Mouse (Mus musculus) stomach, embryonic 15.5 days (tissue): ENCODE results near the gene Stox2. TPM values are rescaled to one million over a fixed set of nuclear protein-coding genes. Genes with fewer than 3 reads are reported as not detected.
A peak's percentile ranks its signal among the peaks of the same experiment; 100 is the strongest.

Source experiments
- ATAC-seq: fragments of 200-750 bp; cut with Nextera tagmentation; 2 replicates; pipeline ENCODE4 v1.8.0; 2017; ENCODE audit warnings: low read depth, moderate number of reproducible peaks, moderate TSS enrichment; ENCODE audit not compliant: insufficient read depth, low FRiP score
- H3K27ac ChIP-seq: fragments of 300-500 bp; sonication (generic); 2 replicates; pipeline ENCODE4 v1.5.1; 2015; ENCODE audit warnings: mild to moderate bottlenecking, inconsistent platforms
- H3K27me3 ChIP-seq: fragments of 300-500 bp; sonication (generic); replicated peaks from 2 replicates; pipeline ENCODE4 v1.6.1; 2015; ENCODE audit warnings: inconsistent platforms
- H3K36me3 ChIP-seq: fragments of 300-500 bp; sonication (generic); 2 replicates; pipeline ENCODE4 v1.6.1; 2015; ENCODE audit warnings: inconsistent platforms
- H3K4me1 ChIP-seq: fragments of 300-500 bp; sonication (generic); 2 replicates; pipeline ENCODE4 v1.6.1; 2015; ENCODE audit warnings: inconsistent platforms
- H3K4me2 ChIP-seq: fragments of 300-500 bp; sonication (generic); 2 replicates; pipeline ENCODE4 v1.6.1; 2015; ENCODE audit warnings: mild to moderate bottlenecking, inconsistent platforms
- H3K4me3 ChIP-seq: fragments of 300-500 bp; sonication (generic); replicated peaks from 2 replicates; pipeline ENCODE4 v1.5.1; 2015; ENCODE audit warnings: inconsistent platforms
- H3K9ac ChIP-seq: fragments of 300-500 bp; sonication (generic); 2 replicates; pipeline ENCODE4 v1.6.1; 2015; ENCODE audit warnings: inconsistent platforms
- H3K9me3 ChIP-seq: fragments of 300-500 bp; sonication (generic); 2 replicates; pipeline ENCODE4 v1.6.1; 2016; ENCODE audit warnings: inconsistent platforms
- WGBS: fragments of 180-500 bp; shearing (Covaris S2); methylation state at CpG from one replicate; pipeline ENCODE4 v1.1.7; 2015; 5-methylcytosine and 5-hydroxymethylcytosine counted together
- polyA plus RNA-seq: library from polyadenylated mRNA; unstranded; fragments of >200 nt; fragmentation: Nextera tagmentation; extraction: Ambion mirVana; gene quantifications from 2 replicates; pipeline ENCODE4 v1.2.1, GENCODE M21; 2015

The Stox2 gene
- polyA plus RNA-seq, 1 experiment from 2014 or later: 11.6 TPM

DNA sequence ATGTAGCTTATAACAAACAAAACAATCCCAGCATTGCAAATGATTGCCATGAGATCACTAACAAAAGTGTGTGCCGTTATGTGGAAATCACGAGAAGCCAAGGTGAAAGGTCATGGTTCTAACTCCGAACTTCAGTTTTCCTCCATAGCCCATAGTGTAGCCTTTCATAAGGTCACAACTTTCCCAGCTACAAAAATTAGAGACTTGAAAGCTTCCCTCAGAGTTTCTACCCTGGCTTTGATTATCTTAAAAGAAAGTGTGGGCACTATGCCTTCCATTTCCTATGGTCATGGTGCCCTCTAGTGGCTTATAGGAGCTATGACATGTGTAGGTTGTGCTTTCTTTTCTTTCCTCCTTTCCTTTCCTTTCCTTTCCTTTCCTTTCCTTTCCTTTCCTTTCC is 74.6 kb downstream of the Stox2 start:
- Histone ChIP-seq H3K27me3 (no peaks in the 10 kb centered on the region), H3K9me3 (no peaks in the 10 kb centered on the region), H3K4me2 (no peak overlapping the region), H3K9ac (no peak overlapping the region), H3K27ac (no peak overlapping the region), H3K4me1 (peaks cover 11% of the 10 kb centered on the region; the same call in 1 of the 2 replicates), H3K4me3 (no peak overlapping the region), H3K36me3 (no peaks in the 10 kb centered on the region)
- WGBS: 42% methylated on average over 3 of the region's 3 CpGs
- ATAC-seq: no peak

DNA sequence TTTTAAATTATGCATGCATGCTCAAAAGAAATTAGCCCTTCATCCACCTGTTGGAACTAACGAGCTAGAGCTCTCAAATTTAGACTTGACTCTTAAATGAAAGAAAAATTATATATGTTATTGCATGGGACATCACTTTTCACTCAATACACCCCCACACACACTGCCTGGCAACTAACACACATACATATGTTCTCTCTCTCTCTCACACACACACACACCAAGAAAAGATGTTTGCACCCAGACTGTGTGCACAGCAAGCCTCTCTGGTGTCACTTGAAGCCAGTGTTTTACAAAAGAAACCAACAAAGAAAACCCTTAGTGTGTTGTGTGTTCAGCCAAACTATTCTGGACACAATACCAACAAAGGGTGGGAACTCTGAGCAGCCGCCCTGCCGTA is 75.1 kb downstream of the Stox2 start:
- H3K9ac ChIP-seq: no peak overlapping the region
- WGBS: 88% methylated on average over 3 of the region's 3 CpGs
- no peaks in the 10 kb centered on the region for H3K9me3 ChIP-seq
- ATAC-seq: no peak
- H3K4me3 ChIP-seq: no peak overlapping the region
- no peak overlapping the region for H3K27ac ChIP-seq
- no peak overlapping the region for H3K4me2 ChIP-seq
- H3K36me3 ChIP-seq: no peaks in the 10 kb centered on the region
- H3K4me1 ChIP-seq: peaks cover 11% of the 10 kb centered on the region; the same call in 1 of the 2 replicates
- no peaks in the 10 kb centered on the region for H3K27me3 ChIP-seq

DNA sequence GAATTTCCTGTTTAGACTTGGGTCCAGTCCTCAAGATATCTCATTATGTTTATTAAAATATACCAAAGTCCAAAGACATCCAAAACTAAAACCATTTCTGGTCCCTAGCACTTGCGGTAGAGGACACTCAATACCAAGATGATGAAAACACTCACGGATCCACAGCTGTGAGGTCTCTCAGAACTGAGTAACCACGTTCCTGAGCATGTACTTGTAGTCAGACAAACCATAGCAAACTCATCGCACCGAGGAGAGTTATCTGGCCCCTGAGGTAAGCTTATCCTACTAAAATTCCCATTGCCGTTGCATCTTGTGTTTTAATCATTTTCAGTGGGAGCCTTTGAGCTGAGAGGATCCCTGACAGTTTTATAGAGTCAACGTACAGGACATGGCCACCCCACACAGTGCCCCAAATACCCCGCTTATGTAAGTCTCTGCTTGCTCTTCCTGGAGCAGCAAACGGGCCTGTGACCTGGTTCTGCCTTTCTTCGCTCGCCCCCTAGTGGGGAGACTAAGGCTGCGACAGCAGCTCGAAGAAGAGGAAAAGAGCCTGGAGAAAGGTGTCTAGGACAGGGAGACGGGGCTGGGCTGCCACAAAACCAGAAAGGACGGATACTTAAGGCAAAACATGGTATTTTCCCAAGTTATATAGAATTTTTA is 75.6 kb downstream of the Stox2 start:
- Histone ChIP-seq H3K27me3 (no peaks in the 10 kb centered on the region), H3K9ac (no peak overlapping the region), H3K27ac (no peak overlapping the region), H3K4me2 (no peak overlapping the region), H3K4me1 (peaks cover 11% of the 10 kb centered on the region; the same call in 1 of the 2 replicates), H3K4me3 (no peak overlapping the region), H3K9me3 (no peaks in the 10 kb centered on the region), H3K36me3 (no peaks in the 10 kb centered on the region)
- WGBS: 26% methylated on average over 15 of the region's 15 CpGs
- ATAC-seq: no peak; the same call in 1 of the 2 replicates

DNA sequence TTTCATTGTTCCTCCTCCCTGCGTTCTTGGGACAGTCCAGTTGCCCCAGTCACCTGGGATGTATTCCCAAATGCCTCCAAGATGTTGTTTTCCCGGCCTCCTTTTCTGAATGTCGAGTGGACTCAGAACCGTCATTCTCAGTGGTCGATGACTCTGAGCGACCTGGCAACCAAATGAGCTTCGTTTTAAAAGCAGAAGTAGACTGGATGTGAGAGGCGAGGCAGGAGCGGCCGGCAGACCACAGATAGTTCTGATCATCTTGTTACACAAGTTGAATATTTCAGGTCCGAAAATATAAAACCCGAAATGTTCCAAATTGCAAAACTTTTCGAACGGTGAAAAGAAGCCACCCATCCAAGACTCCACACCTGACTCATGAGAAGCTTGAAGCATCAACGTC is 76.2 kb downstream of the Stox2 start:
- no peak overlapping the region for H3K9ac ChIP-seq
- no peaks in the 10 kb centered on the region for H3K9me3 ChIP-seq
- peaks cover 11% of the 10 kb centered on the region; the same call in 1 of the 2 replicates for H3K4me1 ChIP-seq
- no peak for ATAC-seq
- WGBS: 91% methylated on average over 15 of the region's 15 CpGs
- H3K27ac ChIP-seq: no peak overlapping the region
- H3K36me3 ChIP-seq: no peaks in the 10 kb centered on the region
- H3K4me2 ChIP-seq: no peak overlapping the region
- no peak overlapping the region for H3K4me3 ChIP-seq
- H3K27me3 ChIP-seq: no peaks in the 10 kb centered on the region

DNA sequence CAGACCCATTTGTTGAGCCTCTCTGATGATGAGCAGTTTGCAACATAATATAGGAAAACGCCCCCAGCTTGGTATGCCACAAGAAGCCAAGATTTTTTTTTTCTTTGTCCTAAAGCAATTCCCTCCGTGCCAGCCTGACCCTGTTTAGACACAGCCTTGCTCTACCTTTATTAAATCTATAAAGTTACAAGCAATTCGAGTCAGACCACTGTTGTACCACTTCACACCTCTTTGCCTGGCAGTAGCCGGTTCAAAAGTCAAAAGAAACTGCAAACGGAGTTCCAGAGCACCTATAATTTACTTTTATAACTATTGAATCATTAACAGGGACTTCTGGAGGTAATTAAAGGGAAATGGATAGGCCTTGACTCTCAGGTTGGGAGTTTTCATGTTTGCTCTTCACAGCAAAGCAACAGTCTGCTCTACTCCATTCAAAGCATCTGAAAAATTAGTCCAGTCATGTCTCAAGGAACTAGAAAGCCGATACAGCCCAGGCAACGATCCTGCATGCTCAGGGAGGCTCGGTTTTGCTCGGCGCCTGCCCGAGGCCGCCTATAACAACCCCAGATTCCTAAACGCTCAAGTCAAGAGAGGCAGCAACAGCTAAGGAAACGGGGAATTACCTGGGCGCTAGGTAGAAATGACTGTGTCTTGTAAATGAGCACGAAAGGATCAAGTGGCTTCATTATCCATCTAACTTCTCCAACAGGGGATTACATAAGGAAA is 77.0 kb downstream of the Stox2 start:
- Histone ChIP-seq H3K27ac (no peak overlapping the region), H3K4me1 (peaks cover 11% of the 10 kb centered on the region; the same call in 1 of the 2 replicates), H3K9ac (no peak overlapping the region), H3K36me3 (no peaks in the 10 kb centered on the region), H3K4me3 (no peak overlapping the region), H3K27me3 (no peaks in the 10 kb centered on the region), H3K9me3 (no peaks in the 10 kb centered on the region), H3K4me2 (no peak overlapping the region)
- ATAC-seq: no peak
- WGBS: 72% methylated on average over 16 of the region's 16 CpGs

DNA sequence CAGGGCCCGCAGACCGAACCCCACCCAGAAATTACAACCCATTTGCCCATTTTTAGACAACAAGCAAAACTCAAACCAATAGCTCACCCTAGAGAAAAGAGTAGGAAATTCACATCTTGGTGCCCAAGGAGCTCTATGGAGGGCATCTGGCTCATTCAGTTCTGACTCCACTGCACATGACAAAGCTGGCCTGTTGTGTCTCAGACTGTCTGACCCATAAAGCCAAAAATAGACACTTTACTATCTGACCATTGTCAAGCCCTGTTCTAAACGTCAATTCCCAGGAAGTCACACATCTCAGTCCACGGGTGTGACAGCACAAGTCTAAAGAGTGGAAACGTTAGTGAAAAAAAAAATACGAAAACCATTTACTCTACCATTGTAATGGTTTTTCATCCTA is 79.1 kb downstream of the Stox2 start:
- ATAC-seq: no peak
- no peak overlapping the region for H3K9ac ChIP-seq
- no peak overlapping the region for H3K4me2 ChIP-seq
- 78% methylated on average over 6 of the region's 6 CpGs for WGBS
- H3K4me1 ChIP-seq: peaks cover 13% of the 10 kb centered on the region; the same call in 1 of the 2 replicates
- H3K36me3 ChIP-seq: no peaks in the 10 kb centered on the region
- H3K4me3 ChIP-seq: no peak overlapping the region
- no peaks in the 10 kb centered on the region for H3K27me3 ChIP-seq
- H3K9me3 ChIP-seq: no peaks in the 10 kb centered on the region
- no peak overlapping the region for H3K27ac ChIP-seq

DNA sequence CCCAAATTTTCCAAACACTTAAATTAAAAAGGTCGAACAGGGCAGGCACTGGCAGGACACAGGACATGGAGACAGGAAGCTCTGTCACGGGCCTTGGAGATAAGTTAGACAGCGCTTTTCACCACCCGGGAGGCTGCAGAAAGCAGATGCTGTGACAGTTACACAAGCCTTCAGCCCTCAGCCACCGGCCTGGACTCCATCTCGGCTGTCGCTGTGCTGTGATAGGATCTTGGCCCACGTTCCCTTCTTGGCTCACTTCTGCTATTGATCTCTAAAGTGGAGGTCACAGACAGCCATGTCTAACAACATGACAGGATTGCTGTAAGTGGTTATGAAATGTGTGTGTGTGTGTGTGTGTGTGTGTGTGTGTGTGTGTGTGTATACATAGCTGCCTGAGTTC is 82.9 kb downstream of the Stox2 start:
- ATAC-seq: peak; percentile 58; the same call in 1 of the 2 replicates
- 23% methylated on average over 8 of the region's 8 CpGs for WGBS
- H3K9ac ChIP-seq: no peak overlapping the region

DNA sequence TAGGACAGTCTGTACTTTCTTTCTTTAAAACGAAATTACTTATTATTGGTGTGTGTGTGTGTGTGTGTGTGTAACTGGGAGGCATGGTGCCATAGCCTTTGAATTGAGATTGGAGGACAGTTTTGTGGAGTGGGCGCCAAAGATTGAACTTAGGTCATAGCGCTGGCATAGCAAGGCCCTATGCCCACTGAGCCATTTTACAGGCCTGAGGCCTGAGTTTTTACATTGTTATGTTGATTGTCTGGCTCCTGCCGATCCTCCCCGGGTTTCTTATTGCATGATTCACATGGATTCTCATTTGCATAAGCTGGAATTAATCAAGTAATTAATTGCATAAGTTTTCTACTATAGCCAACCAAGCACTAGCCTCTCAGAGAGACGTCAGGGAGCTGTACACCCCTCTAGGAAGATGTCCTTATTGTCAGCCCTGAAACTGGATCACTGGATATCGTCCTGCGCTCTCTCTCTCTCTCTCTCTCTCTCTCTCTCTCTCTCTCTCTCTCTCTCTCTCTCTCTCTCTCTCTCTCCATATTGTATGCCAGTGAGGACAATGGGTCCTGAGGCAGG is 90.7 kb downstream of the Stox2 start:
- 88% methylated on average over 8 of the region's 8 CpGs for WGBS

More for the DNA sequence above, 82.9 kb downstream of the Stox2 start:
- Histone ChIP-seq H3K4me1 (0 out of 2 replicates have a peak, but pooled peaks cover 2% of the 10 kb centered on the region), H3K27ac (no peak overlapping the region), H3K9me3 (no peaks in the 10 kb centered on the region), H3K4me3 (no peak overlapping the region), H3K4me2 (no peak overlapping the region), H3K36me3 (no peaks in the 10 kb centered on the region), H3K27me3 (no peaks in the 10 kb centered on the region)

DNA sequence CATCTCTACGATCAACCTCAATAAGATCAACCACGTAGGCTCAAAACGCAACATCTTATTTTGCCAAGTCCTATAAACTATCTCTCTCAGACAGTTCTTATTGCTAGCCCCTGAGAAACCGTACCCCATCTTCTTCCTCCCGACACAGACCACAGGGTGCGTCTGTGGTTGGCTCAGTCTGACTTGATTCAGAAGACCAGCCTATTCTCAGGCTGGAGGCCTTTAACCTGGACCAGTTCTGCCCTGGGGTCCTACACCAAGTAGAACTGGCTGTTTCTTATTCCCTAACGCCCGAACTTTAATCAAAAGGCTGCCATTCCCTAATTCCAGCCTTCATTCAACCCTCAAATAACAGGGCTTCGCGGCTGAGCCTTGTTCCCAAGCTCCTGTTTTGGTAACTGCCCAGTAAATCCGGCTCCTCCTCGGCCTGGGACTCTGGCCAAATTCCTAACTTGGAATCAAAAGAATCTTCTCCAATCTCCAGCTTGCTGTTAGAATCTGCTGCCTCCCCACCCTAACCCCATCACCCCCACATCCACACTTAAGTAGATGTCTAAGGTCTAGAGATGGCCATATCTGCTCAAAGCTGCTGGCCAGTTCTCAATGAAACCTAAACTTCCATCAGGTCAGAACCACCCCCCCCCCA is 91.5 kb downstream of the Stox2 start:
- 56% methylated on average over 12 of the region's 12 CpGs for WGBS
- H3K36me3 ChIP-seq: no peaks in the 10 kb centered on the region
- H3K27me3 ChIP-seq: no peaks in the 10 kb centered on the region
- no peak for ATAC-seq
- H3K27ac ChIP-seq: no peak overlapping the region
- H3K4me1 ChIP-seq: peaks cover 17% of the 10 kb centered on the region; the same call in 1 of the 2 replicates
- H3K9me3 ChIP-seq: no peaks in the 10 kb centered on the region
- H3K4me3 ChIP-seq: no peak overlapping the region
- no peak overlapping the region for H3K4me2 ChIP-seq
- no peak overlapping the region for H3K9ac ChIP-seq

More for the DNA sequence above, 90.7 kb downstream of the Stox2 start:
- no peak overlapping the region for H3K4me2 ChIP-seq
- H3K9ac ChIP-seq: no peak overlapping the region
- H3K4me1 ChIP-seq: peaks cover 15% of the 10 kb centered on the region; the same call in 1 of the 2 replicates
- no peak overlapping the region for H3K4me3 ChIP-seq
- no peak for ATAC-seq
- H3K36me3 ChIP-seq: no peaks in the 10 kb centered on the region
- no peak overlapping the region for H3K27ac ChIP-seq
- no peaks in the 10 kb centered on the region for H3K27me3 ChIP-seq
- H3K9me3 ChIP-seq: no peaks in the 10 kb centered on the region

DNA sequence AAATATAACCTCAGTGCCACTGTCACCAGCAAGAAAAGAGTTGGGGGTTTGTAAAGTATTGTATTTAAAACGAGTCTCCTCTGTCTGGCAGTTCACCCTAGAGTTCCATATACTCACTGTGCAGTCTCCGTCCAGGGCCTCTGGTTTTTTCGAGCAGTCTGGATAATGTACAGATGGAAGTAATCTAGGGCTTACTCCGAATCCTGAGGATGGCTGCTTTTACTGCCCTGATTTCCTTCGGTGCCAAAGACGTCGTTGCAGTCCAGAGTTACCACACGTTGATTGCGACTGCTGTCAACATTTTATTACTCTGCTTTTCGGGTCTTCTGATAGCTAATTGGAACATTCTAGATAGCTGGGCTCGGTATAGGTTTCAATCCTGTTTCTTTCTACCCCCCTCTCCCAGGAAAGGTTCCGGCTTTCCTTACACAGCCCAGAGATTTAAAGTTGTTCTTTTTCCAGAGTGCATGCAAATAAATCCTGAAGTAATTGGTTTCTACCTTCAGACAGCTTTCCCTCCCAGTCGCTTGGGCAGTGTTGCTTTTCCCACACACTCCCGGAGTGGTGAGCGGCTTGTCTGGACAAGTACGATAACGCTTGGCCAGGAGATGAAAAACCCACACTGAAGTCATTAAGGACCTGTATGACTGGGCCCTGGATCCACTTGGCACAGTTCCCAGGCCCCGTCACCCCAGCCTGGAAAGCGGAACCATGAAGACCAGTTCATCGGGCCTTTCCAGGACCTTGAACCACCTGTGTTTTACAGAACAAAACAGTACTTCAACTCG is 94.1 kb downstream of the Stox2 start:
- 28% methylated on average over 21 of the region's 21 CpGs for WGBS
- Histone ChIP-seq H3K36me3 (no peaks in the 10 kb centered on the region), H3K9ac (no peak overlapping the region), H3K4me2 (peak overlapping the region; percentile 36), H3K27me3 (no peaks in the 10 kb centered on the region; the same call in 1 of the 2 replicates), H3K4me3 (peak overlapping the region; percentile 5; the same call in 1 of the 2 replicates), H3K27ac (peak overlapping the region; percentile 72), H3K4me1 (peaks cover 21% of the 10 kb centered on the region; the same call in 1 of the 2 replicates), H3K9me3 (no peaks in the 10 kb centered on the region)
- ATAC-seq: peak; percentile 67; the same call in 1 of the 2 replicates

DNA sequence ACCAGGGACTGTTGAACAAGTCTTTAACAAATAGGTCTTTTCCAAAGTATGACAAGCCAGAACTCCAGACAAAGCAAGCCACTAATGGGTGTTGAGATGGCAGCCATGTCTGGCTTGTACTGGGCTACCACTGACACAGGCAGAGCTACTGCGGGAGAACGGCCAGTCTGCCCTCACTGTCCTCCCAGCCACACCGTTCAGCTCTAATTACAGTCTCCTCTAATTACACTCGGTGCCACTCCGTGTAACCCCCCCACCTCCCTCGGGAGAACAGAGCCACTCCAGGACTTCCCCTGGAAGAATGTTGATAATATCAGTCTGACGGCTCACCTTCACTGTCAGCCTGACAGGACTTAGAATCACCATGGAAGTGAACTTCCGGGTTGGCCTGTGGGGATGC is 97.1 kb downstream of the Stox2 start:
- ATAC-seq: no peak
- Histone ChIP-seq H3K4me1 (peaks cover 19% of the 10 kb centered on the region; the same call in 1 of the 2 replicates), H3K9me3 (no peaks in the 10 kb centered on the region), H3K4me3 (no peak overlapping the region), H3K27ac (no peak overlapping the region), H3K9ac (no peak overlapping the region), H3K4me2 (no peak overlapping the region), H3K36me3 (no peaks in the 10 kb centered on the region), H3K27me3 (no peaks in the 10 kb centered on the region; the same call in 1 of the 2 replicates)
- WGBS: 53% methylated on average over 8 of the region's 8 CpGs
